Mouse (Mus musculus) T-helper 1 cell (primary cell): ENCODE data around the gene Atp2b4.
"Not testable (repeated sequence)": the region's sequence is repeated elsewhere in the genome, so short reads cannot be mapped to it uniquely, and the experiment has no call there.

Source experiments
- in situ Hi-C: fragments of 300-600 bp; cut with MboI, MseI; formaldehyde crosslinking; loops from one replicate; pipeline ENCODE4 v1.15.1; 2025; ENCODE audit warnings: high pct_unique_total_duplicates

Gene Atp2b4

DNA sequence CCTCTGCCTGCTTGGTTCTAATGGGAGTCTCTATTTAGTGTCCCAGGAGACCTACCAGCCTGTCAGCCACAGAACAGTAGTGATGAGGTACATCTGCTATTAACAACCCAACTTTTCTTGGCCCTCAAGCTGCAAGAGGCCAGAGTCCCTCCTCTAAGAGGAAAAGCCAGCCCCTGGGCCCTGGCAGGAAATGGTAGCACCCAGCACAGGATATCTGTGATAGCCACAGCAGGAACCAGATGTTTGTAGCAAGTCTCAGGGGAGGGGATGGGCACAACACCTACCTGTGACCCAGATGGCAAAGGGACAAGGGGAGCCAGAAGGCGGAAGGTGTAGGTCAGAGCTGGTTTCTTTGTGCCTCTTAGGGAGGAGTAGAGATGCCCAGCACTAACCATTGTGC lies 106.0 kb downstream of the Atp2b4 start:
- in situ Hi-C loops, result no loop called here

DNA sequence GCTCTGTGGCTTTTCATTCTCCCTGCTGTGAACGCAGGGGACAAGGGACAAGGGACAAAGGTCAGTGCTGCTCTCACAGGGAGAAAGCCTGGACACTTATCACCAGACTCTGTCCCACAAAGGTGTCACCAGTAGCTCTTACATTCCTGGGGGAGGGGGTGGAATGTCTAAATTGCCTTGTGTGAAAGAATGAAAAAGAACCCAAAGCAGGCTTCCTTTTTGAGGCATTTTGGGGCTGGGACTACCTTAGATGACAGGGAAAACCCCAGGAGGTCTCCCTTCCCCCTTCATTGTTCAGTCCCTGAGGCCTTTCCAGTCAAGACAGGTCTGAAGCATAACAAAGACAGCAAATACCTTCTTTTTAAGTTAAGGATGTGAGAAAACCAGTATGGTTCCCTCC lies 106.5 kb downstream of the Atp2b4 start:
- in situ Hi-C loops, result no loop called here

DNA sequence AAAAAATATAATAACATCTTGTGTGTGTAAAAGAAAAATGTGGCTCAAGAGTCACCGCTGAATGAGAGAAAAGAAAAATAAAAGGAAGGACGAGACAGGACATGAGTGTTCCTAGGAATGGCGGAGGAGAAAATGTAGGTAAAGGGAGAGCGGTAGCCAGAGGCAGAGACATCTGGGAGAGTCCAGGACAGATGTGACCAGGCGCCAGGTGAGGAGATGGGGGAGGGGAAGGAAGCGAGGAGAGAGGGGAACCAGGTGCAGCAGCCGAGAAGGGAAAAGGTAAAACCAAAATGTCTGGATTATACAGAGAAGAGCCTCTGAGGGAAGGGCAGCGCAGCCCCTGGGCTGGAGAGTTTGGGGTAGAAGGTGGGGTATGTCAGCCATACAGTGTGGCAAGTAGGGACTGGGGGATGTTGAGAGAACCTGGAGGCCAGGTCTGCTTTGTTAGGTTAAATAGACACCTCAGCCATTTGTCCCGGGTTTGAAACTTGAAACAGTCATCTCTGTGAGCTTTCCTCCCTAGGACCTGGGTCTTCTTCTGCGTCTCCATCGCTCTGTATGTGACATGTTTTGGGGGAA lies 107.2 kb downstream of the Atp2b4 start:
- in situ Hi-C loops, result no loop called here

DNA sequence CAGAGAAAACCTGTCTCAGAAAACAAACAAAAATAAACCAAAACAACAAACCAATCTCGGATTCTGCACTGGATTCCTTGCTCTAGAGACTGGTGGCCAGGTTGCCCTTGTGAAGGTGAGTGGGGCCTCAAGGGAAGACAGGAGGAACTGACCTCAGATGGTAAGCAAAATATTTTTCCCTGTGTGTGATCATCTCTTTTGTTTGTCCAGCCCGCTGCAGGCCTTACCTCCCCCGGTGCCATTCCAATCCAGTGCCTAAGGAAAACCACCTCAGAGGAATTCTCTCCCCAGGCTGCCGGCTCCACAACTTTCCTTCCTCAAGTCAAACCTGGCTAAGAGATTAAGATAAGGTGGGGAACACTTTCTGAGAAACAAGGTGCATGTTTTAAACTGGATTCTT lies 108.6 kb downstream of the Atp2b4 start:
- in situ Hi-C loops, result no loop called here

DNA sequence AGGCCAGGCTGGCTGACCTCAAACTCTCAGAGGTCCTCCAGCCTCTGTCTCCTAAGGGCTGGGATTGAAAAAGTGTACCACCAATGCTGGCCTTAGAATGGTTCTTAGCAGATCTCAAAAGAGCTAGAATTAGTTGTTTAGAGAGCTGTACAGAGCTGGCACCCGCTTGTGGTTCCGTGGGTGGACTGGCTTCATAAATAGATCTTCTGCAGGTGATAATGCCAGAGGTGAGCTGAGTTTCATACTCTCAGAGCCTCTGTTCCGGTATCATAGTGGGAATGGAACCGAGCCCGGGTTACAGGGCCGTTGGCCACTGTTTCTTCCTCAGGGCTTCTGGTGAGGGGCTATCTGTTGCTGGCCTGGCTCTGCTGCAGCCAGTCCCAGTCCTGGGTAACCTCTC lies 109.8 kb downstream of the Atp2b4 start:
- in situ Hi-C loops, result no loop called here

DNA sequence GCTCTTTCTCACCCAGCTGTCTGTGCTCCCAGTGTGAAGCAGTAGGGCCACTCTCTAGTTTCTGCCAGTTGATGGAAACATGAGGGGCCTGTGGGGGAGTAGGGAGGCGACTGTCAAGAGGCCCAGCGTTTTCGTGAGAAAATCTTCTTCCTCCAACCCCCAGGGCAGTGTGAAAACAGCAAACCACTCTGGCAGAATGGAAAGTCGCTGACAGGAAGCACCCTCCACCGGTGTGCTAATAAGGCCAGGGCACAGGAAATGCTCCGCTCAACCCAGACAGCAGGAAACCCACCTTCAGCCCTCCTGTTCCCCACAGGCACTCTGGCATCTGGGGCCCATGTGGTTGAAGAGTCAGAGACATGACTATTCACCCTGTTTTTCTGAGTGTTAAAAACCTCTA lies 110.9 kb downstream of the Atp2b4 start, which contains the start of gene Lax1:
Gene Lax1, minus strand, starts transcription at position 212 of the 400 bp plus-strand sequence.
- in situ Hi-C loops, result no loop called here

DNA sequence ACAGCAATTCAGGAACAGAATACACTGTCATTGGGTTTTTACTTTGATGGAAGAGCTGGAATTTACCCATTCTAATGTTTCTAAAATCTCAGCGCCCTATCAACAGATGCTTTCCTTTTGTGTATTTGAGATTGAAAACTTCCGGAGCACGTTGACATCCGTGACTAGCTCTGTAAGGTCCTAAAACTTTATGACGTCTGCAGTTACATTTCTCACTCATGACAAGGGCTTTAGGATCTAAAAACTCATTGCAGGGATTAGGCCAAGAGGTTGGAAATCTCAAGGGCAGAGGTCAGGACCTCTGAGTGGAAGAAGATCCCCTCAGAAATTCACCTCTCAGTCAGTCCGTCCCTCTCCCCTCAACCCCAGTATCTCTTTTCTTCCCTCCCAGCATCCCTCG lies 112.5 kb downstream of the Atp2b4 start:
- in situ Hi-C loops, result no loop called here

DNA sequence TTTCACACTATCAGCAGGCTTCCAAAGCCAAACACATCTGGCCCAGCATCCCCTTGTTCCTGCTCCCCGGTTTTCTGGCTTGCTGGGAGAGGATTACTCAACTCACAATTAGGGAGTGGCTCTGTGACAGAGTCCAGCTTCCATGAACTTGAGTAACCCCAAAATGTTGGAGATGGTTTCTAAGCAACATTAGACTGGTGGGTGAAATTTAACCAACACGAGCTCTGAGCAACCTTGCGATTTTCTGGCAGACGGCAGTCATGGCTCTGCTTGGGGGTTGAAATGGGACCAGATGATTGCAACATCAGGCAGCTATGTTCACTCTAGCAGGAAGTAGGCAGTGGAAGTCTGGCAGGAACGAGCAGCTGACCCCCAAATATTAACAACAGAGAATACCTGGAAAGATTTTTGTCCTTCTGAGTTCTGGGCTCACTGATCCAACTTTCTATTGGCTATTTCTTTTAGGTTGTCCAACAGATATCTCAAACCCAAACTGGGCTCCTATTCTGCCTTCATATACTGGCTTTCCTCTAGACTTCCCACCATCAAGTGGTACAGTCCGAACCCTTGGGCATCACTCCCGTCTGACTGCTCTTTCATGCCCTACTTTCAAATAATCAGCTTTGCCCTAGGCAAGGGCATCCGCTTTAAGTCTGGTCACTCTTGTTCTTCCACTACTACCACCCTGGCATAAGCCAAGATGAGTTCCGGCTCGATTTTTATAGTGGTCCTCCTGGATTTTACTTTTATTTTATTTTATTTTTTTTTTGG lies 114.9 kb downstream of the Atp2b4 start:
- in situ Hi-C loops, result no loop called here

DNA sequence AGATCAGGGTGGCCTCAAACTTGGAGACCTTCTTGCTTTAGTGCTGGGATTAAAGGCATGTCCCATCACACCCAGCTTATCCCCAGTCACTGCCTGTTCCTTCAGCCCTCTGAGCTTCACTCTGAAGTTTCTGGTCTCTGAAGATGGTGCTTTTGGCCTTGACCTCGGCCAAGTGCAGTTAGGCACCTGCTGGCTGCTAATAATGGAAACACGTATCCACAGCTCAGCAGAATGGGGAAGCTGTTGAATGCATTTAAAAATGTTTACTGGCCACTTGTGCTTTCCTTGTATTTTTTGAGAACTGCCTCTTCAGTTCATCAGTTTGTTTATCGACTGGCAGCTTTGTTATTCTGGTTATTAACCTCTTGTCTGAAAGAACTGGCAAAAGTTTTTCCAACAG lies 129.0 kb downstream of the Atp2b4 start:
- in situ Hi-C loops, result no loop called here

DNA sequence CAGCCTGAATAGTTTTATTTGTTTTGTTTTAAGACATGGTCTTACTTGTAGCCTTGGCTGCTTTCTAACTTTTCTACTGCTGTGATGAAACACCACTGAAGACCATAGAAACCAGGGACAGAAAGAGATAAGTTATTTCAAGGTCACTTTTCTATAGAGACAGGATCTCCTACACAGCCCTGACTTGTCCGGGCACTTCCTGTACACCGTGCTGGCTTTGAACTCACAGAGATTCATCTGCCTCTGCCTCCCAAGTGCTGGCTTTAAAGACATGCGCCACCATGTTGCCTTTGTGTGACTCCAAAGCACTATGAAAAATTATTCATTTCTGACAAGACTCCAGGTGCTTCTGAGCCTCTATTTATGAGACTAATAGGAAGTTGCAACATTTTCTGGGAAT lies 129.6 kb downstream of the Atp2b4 start:
- in situ Hi-C loops, result no loop called here

DNA sequence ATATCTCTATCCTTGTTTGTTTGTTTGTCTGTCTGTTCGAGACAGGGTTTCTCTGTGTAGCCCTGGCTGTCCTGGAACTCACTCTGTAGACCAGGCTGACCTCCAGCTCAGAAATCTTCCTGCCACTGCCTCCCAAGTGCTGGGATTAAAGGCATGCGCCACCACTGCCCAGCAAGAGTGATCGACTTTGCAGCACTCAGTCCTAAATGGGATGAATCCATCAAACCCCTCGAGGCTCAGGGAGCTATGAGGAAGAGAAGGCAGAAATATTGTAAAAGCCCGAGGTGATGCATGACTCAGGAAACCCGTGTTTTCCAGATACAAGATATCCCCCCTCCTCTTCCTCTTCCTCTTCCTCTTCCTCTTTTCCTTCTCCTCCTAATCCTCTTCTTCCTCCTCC lies 130.1 kb downstream of the Atp2b4 start:
- in situ Hi-C loops, result no loop called here

DNA sequence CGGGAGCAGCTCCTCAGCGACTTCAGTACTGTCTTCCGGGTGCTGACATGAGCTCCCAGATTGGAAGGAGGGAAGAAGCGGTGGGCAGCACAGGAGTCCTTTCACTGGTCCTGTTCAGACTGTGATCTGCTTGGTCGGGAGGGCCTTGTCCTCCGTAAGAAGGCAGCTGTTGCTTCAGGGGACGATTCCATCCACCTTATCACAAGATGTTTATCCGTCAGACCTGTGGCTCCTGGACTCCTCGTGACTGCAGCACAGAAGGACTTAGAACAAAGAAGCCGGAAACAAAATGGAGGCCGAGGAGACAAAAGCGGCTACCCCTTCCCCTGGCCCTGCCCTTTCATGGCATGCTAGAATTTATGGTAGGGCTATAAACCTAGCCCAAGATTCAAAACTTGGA lies 130.7 kb downstream of the Atp2b4 start:
- in situ Hi-C loops, result no loop called here

DNA sequence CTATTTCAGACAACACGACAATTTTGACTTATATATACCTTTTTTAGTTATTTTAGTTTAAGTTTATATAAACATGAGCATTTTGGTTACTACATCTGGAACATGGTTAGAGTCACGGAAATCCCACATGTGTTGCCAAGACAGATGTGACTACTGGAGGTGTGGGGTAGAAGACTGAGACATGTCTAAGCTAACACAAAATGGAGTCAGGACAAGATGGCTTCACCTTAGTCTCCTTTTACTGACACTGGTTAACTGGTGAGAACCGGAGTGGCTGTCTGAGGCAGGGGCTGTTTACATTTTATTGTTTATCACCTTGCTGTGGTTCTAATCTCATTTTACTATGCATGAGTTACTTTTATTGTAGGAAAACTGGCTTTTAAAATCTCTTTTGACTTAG lies 132.2 kb downstream of the Atp2b4 start:
- in situ Hi-C loops, result no loop called here

DNA sequence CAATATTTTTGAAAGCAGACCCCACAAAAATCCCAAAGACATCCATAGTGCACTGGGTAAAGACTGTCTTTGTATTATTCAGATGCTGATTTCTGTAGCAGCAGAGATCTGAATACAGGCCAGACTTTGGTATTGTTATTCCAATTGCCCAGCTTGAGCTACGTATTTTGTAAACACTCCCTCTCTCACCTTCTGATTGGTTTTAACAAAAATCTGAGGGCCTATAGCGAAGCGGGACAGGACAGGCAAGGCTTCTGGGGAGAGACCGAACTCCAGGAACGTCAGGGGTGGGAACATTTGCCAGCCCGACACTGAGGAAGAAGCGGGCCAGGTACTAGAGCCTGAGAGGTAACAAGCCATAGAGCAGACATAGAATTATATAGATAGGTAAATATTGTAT lies 133.1 kb downstream of the Atp2b4 start:
- in situ Hi-C loops, result no loop called here

DNA sequence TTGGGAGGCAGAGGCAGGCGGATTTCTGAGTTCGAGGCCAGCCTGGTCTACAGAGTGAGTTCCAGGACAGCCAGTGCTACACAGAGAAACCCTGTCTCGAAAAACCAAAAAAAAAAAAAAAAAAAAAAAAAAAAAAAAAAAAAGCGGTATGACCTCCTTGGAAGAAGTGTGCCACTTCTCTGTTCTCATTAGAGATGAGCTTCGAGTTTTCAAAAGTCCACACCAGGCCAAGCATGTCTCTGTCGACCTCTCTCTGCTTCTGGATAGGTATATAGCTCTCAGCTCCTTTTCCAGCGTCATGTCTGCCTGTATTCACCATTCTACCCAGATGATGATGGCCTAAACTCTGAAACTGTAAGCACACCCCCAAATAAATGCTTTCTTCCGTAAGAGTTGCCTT lies 135.1 kb downstream of the Atp2b4 start:
- in situ Hi-C loops, result not testable (repeated sequence)

DNA sequence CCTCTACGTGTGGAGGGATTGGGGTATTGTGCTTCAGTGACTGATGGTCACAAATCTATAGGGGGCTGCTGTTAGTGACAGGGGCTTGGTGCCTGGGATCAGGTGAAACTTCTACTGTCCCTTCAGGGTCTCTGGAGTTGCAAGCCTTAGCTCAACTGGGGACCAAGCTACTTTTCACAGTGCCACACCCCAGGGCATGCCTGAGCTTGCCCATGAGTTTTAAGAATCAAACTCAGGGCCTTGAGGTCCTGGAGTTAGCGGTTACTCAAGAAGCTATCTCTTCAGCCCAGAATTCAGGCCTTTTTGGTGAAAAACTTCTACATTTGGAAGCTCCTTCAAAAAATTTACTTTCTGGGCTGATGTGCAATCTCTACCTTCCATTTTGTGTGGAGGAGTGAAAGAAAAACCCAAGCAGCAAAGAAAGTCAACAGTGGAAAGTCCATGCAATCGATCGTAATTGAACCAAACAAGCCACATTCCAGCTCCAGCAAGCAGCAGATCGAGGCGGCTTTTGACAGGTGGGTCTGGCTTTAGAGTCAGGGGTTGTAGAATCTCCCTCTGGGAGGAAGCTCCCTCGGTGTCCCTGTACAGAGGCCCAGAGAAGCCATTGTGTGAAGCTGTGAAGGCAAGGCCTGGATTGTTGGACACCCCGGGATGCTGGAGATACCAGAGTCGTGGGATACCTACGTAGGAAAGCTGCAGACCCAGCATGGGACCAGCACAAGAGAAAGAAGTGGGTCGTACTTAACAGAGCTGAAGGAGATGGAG lies 136.5 kb downstream of the Atp2b4 start:
- in situ Hi-C loops, result no loop called here

DNA sequence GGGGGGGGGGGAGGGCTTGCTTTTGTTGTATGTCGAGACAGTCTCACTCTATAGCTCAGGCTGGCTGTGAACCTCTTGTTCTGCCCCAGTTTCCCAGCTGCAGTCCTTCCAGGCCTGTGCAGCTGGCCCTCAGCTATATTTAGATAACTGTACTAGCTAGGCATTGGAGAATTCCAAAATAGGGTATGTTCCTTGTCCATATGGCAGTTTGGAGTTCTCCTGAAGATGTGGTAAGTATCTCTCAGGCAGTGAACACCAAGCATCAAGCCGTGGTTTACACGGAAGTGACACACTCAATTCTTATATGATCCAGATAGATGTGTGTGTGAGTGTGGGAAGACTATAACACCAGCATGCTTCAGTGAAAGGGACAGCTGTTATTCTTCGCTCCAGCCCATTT lies 137.4 kb downstream of the Atp2b4 start:
- in situ Hi-C loops, result no loop called here

DNA sequence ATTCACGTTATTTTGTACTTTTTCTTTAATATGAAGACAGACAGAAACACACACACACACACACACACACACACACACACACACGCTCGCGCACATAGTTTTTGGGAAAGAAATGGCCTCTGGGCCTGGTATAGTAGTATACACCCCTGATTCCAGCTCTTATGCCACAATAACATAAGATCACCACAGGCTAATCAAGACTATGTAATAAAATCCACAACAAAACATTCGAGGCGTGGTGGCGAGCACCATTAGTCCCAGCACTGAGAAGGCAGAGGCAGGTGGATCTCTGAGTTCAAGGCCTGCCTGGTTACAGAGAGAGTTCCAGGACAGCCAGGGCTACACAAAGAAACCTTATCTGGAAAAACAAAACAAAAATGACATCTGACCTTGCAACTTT lies 137.9 kb downstream of the Atp2b4 start:
- in situ Hi-C loops, result no loop called here

DNA sequence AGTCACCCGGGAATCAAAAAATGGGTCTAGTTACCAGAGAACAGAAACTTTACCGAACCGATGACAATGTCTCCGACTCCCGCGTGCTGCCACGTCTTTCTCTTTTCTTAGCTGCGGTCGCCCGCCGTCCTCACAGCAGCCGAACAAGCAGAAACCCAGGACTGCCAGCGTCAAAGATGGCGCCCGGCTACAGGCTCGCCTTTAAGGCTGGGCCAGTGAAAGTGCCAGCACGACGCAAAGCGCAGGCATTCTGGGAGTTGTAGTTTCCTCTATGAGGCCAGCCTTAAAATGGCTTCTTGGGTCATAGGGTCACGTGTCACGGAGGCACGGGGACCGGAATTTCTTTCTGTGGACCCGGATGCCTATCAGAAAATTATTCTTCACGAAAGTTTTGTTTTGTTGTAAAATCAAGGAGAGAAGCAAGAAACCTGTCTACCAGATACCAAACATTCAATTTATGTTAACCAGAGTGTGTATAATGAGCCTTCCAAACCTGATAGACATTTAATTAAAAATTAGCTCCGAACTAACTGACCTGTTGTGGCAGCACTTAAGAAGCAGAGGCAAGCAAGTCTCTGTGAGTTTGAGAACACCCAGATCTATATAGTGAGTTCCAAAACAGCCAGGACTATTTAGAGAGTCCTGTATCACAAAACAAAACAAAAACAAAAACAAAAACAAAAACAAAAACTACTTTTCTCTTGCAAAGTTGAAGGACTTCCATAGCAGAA lies 139.5 kb downstream of the Atp2b4 start, which contains the start of gene Gm38394:
Gene Gm38394, minus strand, starts transcription at position 116 of the 731 bp plus-strand sequence.
- in situ Hi-C loops, result no loop called here

DNA sequence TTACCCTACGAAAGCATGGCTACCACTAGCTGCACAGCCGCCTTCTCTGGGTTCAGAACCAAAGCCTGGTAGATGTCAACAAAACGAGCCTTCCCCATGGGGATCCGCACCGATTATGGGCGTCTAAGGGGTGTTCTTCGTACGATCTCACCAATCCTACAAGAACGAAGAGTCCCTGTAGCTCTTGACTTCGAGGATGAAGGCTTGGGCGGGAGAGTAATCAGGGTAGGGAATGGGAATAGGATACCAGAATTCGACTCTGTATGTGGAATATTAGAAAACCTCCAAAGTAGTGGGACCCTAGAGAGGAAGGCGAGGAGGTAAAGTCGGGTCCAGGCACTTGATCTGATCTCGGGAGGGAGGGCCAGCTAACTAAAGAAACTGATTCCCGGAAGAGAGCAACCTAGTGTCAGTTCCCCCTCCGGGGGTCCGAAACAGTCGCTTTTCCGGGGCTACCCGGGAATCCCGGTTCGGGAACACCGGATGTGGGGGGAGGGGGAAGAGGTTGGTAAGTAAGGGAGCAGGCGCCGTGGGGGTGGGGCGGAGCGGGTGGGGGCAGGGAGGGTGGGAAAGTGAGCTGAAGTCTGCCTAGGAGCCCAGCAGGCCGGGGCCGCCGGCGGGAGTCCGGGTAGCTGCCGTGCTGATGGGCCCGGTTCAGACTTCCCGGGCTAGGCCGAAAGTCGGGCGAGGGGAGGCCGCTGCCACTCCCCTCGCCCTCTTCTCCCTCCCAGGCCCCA lies 140.2 kb downstream of the Atp2b4 start, which contains the start of gene Zbed6:
Gene Zbed6, minus strand, starts transcription at position 420 of the 737 bp plus-strand sequence.
- in situ Hi-C loops, result no loop called here

DNA sequence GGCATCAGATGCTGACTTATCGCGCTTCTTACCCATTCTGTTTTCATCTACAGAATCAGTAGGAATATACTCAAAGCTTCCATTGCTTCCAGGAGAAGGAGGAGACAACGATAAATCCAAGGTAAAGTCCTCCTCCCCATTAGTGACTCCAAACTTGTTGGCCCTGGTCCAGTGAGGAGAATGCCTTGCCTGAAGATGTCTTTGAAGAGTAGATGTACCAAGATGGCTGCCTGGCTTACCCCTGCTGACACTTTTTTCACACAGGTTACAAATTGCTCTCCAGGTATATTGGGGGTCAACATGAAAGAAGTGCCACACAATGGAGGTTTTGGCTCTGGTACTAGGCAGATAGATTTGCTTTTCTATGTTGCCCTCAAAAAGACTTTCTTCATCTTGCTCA lies 142.0 kb downstream of the Atp2b4 start:
- in situ Hi-C loops, result no loop called here
